Mouse (Mus musculus): Measurements from ENCODE around the gene Add2. TPM values are rescaled to one million over a fixed set of nuclear protein-coding genes. Genes with fewer than 3 reads are reported as not detected.

The Add2 gene
- polyA plus RNA-seq, 1 experiment, result 17.6 TPM

- DNase-seq (ENCODE audit: low read depth in 1 of 2, low spot score in 2 of 2), result no peak
- WGBS, result 67% methylated on average over 5 of the region's 5 CpGs
- Histone ChIP-seq H3K27ac (ENCODE audit: insufficient read depth, low read length) (no peak overlapping the region), H3K4me1 (ENCODE audit: control insufficient read depth, insufficient read depth, insufficient read length) (no peaks in the 10 kb centered on the region), H3K36me3 (ENCODE audit: control insufficient read depth, insufficient read depth, low read length) (no peaks in the 10 kb centered on the region), H3K4me3 (ENCODE audit: extremely low read depth, insufficient read depth, insufficient read length) (no peak overlapping the region), H3K27me3 (ENCODE audit: control insufficient read depth, insufficient read depth, low read length) (no peaks in the 10 kb centered on the region)
- TF ChIP-seq CTCF (IDR thresholded peaks at IDR 0.05; ENCODE audit: extremely low read depth, insufficient read depth, insufficient read length, insufficient replicate concordance) (no peak), POLR2A (IDR thresholded peaks at IDR 0.05; ENCODE audit: low read depth, low read length) (no peak)
Observed at GRCm38 (mm10) chr6:86067145-86067544, 38.7 kb downstream of the Add2 start.

DNA sequence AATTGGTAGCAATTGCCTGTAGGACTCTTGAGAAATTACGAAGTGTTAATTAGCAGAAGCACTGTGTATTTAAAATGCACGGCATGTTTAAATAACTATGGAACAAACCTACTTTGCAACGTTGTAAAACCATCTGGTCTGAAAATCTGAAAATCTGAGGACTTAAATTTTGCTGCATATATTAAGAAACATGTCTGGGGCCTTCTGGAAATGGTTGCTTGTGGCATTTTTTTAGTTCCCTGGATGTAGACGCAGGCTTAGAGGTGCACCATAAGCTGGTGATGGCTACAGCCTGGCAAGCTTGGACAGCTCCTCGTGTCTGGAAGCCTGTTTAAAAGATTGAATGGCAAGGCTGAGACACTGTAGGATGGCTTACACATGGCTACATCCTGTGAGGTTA is 40.5 kb downstream of the Add2 start:
- no peak for TF ChIP-seq POLR2A (IDR thresholded peaks at IDR 0.05; ENCODE audit: low read depth, low read length)
- TF ChIP-seq CTCF (IDR thresholded peaks at IDR 0.05; ENCODE audit: extremely low read depth, insufficient read depth, insufficient read length, insufficient replicate concordance), result no peak
- H3K4me1 ChIP-seq (ENCODE audit: control insufficient read depth, insufficient read depth, insufficient read length), result no peaks in the 10 kb centered on the region
- WGBS, result 79% methylated on average over 5 of the region's 5 CpGs
- no peak overlapping the region for H3K4me3 ChIP-seq (ENCODE audit: extremely low read depth, insufficient read depth, insufficient read length)
- no peaks in the 10 kb centered on the region for H3K36me3 ChIP-seq (ENCODE audit: control insufficient read depth, insufficient read depth, low read length)
- H3K27me3 ChIP-seq (ENCODE audit: control insufficient read depth, insufficient read depth, low read length), result no peaks in the 10 kb centered on the region
- H3K27ac ChIP-seq (ENCODE audit: insufficient read depth, low read length), result no peak overlapping the region
- DNase-seq (ENCODE audit: low read depth in 1 of 2, low spot score in 2 of 2), result no peak

GRCm38 (mm10) chr6:86069856-86070255 is 41.4 kb downstream of the Add2 start:
- Histone ChIP-seq H3K4me1 (ENCODE audit: control insufficient read depth, insufficient read depth, insufficient read length) (no peaks in the 10 kb centered on the region), H3K36me3 (ENCODE audit: control insufficient read depth, insufficient read depth, low read length) (no peaks in the 10 kb centered on the region), H3K27me3 (ENCODE audit: control insufficient read depth, insufficient read depth, low read length) (no peaks in the 10 kb centered on the region), H3K27ac (ENCODE audit: insufficient read depth, low read length) (no peak overlapping the region), H3K4me3 (ENCODE audit: extremely low read depth, insufficient read depth, insufficient read length) (no peak overlapping the region)
- DNase-seq (ENCODE audit: low read depth in 1 of 2, low spot score in 2 of 2), result no peak
- TF ChIP-seq POLR2A (IDR thresholded peaks at IDR 0.05; ENCODE audit: low read depth, low read length) (no peak), CTCF (IDR thresholded peaks at IDR 0.05; ENCODE audit: extremely low read depth, insufficient read depth, insufficient read length, insufficient replicate concordance) (no peak)
- WGBS, result 77% methylated on average over 3 of the region's 3 CpGs

DNA sequence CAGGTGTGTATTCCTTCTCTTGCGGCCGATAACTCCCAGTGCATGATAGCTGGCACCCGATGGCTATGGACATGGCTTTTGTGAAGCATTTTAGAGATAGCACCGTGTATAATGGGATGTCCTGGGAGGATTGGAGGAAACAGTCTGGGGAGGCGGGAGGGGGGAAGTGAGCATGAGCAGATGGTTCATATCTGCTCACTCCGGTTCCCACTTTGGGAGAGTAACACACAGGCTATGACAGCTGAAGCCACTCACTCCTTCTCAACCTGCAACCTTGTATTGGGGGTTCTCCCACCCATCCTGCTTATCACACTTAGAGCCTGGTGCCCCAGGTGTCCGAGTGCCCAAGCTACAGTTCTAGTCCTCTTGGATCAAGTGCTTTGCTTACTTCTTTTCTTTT is 41.8 kb downstream of the Add2 start:
- TF ChIP-seq CTCF (IDR thresholded peaks at IDR 0.05; ENCODE audit: extremely low read depth, insufficient read depth, insufficient read length, insufficient replicate concordance), result no peak
- no peak for TF ChIP-seq POLR2A (IDR thresholded peaks at IDR 0.05; ENCODE audit: low read depth, low read length)
- Histone ChIP-seq H3K36me3 (ENCODE audit: control insufficient read depth, insufficient read depth, low read length) (no peaks in the 10 kb centered on the region), H3K4me3 (ENCODE audit: extremely low read depth, insufficient read depth, insufficient read length) (no peak overlapping the region), H3K27ac (ENCODE audit: insufficient read depth, low read length) (no peak overlapping the region), H3K27me3 (ENCODE audit: control insufficient read depth, insufficient read depth, low read length) (no peaks in the 10 kb centered on the region), H3K4me1 (ENCODE audit: control insufficient read depth, insufficient read depth, insufficient read length) (no peaks in the 10 kb centered on the region)
- DNase-seq (ENCODE audit: low read depth in 1 of 2, low spot score in 2 of 2), result no peak
- WGBS, result 78% methylated on average over 7 of the region's 7 CpGs

- H3K27ac ChIP-seq (ENCODE audit: insufficient read depth, low read length), result no peak overlapping the region
- no peak for DNase-seq (ENCODE audit: low read depth in 1 of 2, low spot score in 2 of 2)
- 71% methylated on average over 3 of the region's 3 CpGs for WGBS
- no peak overlapping the region for H3K4me3 ChIP-seq (ENCODE audit: extremely low read depth, insufficient read depth, insufficient read length)
- no peaks in the 10 kb centered on the region for H3K27me3 ChIP-seq (ENCODE audit: control insufficient read depth, insufficient read depth, low read length)
- no peaks in the 10 kb centered on the region for H3K4me1 ChIP-seq (ENCODE audit: control insufficient read depth, insufficient read depth, insufficient read length)
- no peaks in the 10 kb centered on the region for H3K36me3 ChIP-seq (ENCODE audit: control insufficient read depth, insufficient read depth, low read length)
- TF ChIP-seq POLR2A (IDR thresholded peaks at IDR 0.05; ENCODE audit: low read depth, low read length), result no peak
- TF ChIP-seq CTCF (IDR thresholded peaks at IDR 0.05; ENCODE audit: extremely low read depth, insufficient read depth, insufficient read length, insufficient replicate concordance), result no peak
Observed at GRCm38 (mm10) chr6:86073882-86074281, 45.4 kb downstream of the Add2 start.

DNA sequence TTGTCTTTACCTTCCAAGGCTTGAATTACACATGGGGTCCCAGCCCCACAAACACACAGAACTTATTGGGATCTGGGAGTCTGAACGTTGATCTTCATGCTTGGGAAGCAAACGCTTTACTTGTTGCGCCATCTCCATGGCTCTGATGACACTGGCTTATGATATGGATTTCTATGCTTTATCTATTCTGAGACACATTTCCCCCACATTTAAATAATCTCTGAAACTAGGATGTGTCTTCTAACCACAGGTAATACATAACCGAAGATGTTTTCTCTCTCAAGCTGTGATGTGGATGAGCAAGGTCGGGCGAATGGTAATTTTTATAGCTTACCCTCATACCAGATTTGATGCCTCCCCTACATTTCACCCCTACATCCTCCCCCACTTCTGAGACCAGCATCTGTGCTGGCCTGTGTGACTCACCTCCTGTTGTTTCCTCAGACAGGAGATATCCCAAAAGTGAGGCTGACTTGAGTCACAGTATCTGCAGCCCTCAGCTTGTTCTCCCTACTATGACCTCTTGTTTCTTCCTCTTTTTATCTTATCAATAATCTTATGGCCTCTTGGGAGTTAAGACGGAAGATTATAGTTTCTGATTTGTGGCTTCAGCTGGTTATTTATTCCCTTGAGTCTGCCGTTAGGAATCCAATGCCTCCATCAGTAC is 46.2 kb downstream of the Add2 start:
- 72% methylated on average over 8 of the region's 8 CpGs for WGBS
- no peaks in the 10 kb centered on the region for H3K27me3 ChIP-seq (ENCODE audit: control insufficient read depth, insufficient read depth, low read length)

GRCm38 (mm10) chr6:86076525-86076924 is 48.0 kb downstream of the Add2 start:
- H3K27me3 ChIP-seq (ENCODE audit: control insufficient read depth, insufficient read depth, low read length), result no peaks in the 10 kb centered on the region
- no peaks in the 10 kb centered on the region for H3K4me1 ChIP-seq (ENCODE audit: control insufficient read depth, insufficient read depth, insufficient read length)
- DNase-seq (ENCODE audit: low read depth in 1 of 2, low spot score in 2 of 2), result no peak
- no peaks in the 10 kb centered on the region for H3K36me3 ChIP-seq (ENCODE audit: control insufficient read depth, insufficient read depth, low read length)
- WGBS, result 88% methylated on average over 2 of the region's 2 CpGs
- TF ChIP-seq POLR2A (IDR thresholded peaks at IDR 0.05; ENCODE audit: low read depth, low read length) (no peak), CTCF (IDR thresholded peaks at IDR 0.05; ENCODE audit: extremely low read depth, insufficient read depth, insufficient read length, insufficient replicate concordance) (no peak)
- H3K27ac ChIP-seq (ENCODE audit: insufficient read depth, low read length), result no peak overlapping the region
- H3K4me3 ChIP-seq (ENCODE audit: extremely low read depth, insufficient read depth, insufficient read length), result no peak overlapping the region

More for the DNA sequence above, 46.2 kb downstream of the Add2 start:
- H3K4me1 ChIP-seq (ENCODE audit: control insufficient read depth, insufficient read depth, insufficient read length), result no peaks in the 10 kb centered on the region
- TF ChIP-seq CTCF (IDR thresholded peaks at IDR 0.05; ENCODE audit: extremely low read depth, insufficient read depth, insufficient read length, insufficient replicate concordance), result no peak
- no peak for TF ChIP-seq POLR2A (IDR thresholded peaks at IDR 0.05; ENCODE audit: low read depth, low read length)
- H3K27ac ChIP-seq (ENCODE audit: insufficient read depth, low read length), result no peak overlapping the region
- no peak for DNase-seq (ENCODE audit: low read depth in 1 of 2, low spot score in 2 of 2)
- H3K36me3 ChIP-seq (ENCODE audit: control insufficient read depth, insufficient read depth, low read length), result no peaks in the 10 kb centered on the region
- no peak overlapping the region for H3K4me3 ChIP-seq (ENCODE audit: extremely low read depth, insufficient read depth, insufficient read length)
